Mouse (Mus musculus): ENCODE measurements around the gene H2afz. TPM values are rescaled to one million over a fixed set of nuclear protein-coding genes. Genes with fewer than 3 reads are reported as not detected.

The H2afz gene
- polyA plus RNA-seq (2015; fragmentation: Nextera tagmentation; extraction: Ambion mirVana), result 1,422 and 1,532 TPM in 2 replicates

- peak; percentile 96 for ATAC-seq (replicated peaks)
- H3K27me3 ChIP-seq, result no peaks in the 10 kb centered on the region
- WGBS, result under 1% methylated on average over 95 of the region's 115 CpGs
- H3K9ac ChIP-seq (replicated peaks), result peak within 1 kb of the TSS; percentile 76
- H3K9me3 ChIP-seq, result no peaks in the 10 kb centered on the region
- peak within 1 kb of the TSS; percentile 59 for H3K4me2 ChIP-seq (replicated peaks)
- peak within 1 kb of the TSS; percentile 67 for H3K4me3 ChIP-seq
- H3K36me3 ChIP-seq, result peaks cover 2% of the 10 kb centered on the region; the same call in 1 of the 2 replicates
- H3K4me1 ChIP-seq, result peaks cover 29% of the 10 kb centered on the region
- H3K27ac ChIP-seq (replicated peaks), result peak within 1 kb of the TSS; percentile 94
Observed at GRCm38 (mm10) chr3:137864124-137864987, at the start of gene H2afz. Gene H2afz (plus strand): TSS chr3:137864487.

DNA sequence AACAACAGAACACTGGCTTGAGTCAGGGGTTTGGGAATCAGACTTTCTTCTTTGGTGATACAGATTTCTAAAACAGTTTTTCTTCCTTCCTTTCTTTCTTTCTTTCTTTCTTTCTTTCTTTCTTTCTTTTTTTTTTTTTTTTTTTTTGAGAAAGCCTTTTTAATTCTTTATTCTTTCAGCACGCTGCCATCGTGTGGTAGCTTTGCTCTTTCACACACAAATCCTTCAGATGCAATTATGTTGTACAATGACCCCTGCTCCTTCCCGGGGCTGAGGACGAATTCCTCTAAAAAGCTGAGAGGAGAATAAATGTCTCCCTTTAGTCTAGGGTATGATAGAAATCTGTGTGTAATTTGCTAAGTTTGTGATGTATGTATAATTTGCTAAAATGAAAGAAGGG, 45.6 kb upstream of the H2afz start:
- Histone ChIP-seq H3K9me3 (no peaks in the 10 kb centered on the region), H3K4me3 (no peak overlapping the region), H3K9ac (replicated peaks) (no peak overlapping the region), H3K27me3 (no peaks in the 10 kb centered on the region), H3K4me1 (no peaks in the 10 kb centered on the region), H3K4me2 (replicated peaks) (no peak overlapping the region), H3K27ac (replicated peaks) (no peak overlapping the region), H3K36me3 (no peaks in the 10 kb centered on the region)
- ATAC-seq (replicated peaks), result no peak
- under 1% methylated on average over 4 of the region's 4 CpGs for WGBS

- Histone ChIP-seq H3K4me2 (replicated peaks) (no peak overlapping the region), H3K9me3 (no peaks in the 10 kb centered on the region), H3K9ac (replicated peaks) (no peak overlapping the region), H3K36me3 (no peaks in the 10 kb centered on the region), H3K4me1 (no peaks in the 10 kb centered on the region), H3K4me3 (no peak overlapping the region), H3K27ac (replicated peaks) (no peak overlapping the region), H3K27me3 (no peaks in the 10 kb centered on the region)
- no peak for ATAC-seq (replicated peaks)
- WGBS, result 66% methylated on average over 6 of the region's 6 CpGs
Observed at GRCm38 (mm10) chr3:137820688-137821467, 43.4 kb upstream of the H2afz start.

DNA sequence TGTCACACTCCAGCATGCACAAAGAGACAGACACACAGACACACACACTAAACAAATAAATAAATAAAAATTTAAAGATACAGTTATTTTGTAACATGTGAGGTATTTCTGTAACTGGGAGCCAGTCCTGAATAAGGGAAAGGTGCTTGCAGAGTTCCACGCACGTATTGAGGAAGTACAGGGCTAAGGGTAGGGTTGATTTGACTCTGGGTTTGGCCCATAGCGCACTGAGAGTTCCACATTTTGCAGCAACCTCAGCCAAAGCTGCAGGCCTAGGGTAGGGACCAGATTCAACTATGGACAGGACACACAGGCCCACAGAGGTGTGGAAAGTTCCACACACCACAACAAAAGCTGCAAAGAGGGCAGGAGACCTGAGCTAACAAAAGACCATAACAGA, 41.0 kb upstream of the H2afz start:
- 95% methylated on average over 3 of the region's 3 CpGs for WGBS
- no peak for ATAC-seq (replicated peaks)
- H3K27me3 ChIP-seq, result no peaks in the 10 kb centered on the region
- no peak overlapping the region for H3K4me2 ChIP-seq (replicated peaks)
- no peaks in the 10 kb centered on the region for H3K9me3 ChIP-seq
- no peaks in the 10 kb centered on the region for H3K4me1 ChIP-seq
- no peak overlapping the region for H3K27ac ChIP-seq (replicated peaks)
- H3K36me3 ChIP-seq, result no peaks in the 10 kb centered on the region
- no peak overlapping the region for H3K9ac ChIP-seq (replicated peaks)
- H3K4me3 ChIP-seq, result no peak overlapping the region

DNA sequence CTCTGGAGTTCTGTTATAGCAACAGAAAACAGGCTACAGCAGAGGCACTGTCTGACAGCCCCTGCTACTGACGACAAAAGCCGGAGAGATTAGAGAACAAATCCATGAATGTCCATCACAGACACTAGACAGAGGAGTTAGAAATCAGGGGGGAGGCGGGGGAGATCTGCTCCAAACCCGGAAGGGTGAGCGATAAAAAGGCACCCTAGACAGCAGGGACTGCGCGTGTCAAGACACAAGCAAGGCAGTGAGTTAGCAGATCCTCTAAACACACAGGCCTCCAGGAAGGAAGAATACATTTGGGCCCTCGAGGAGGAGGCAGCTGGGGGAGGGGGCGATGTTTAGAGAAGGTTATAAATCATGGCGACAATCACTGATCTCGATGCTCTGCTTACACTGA, 36.6 kb upstream of the H2afz start:
- 49% methylated on average over 11 of the region's 11 CpGs for WGBS
- Histone ChIP-seq H3K4me3 (no peak overlapping the region), H3K4me1 (no peaks in the 10 kb centered on the region), H3K9ac (replicated peaks) (no peak overlapping the region), H3K36me3 (no peaks in the 10 kb centered on the region), H3K9me3 (no peaks in the 10 kb centered on the region), H3K27me3 (no peaks in the 10 kb centered on the region), H3K27ac (replicated peaks) (no peak overlapping the region), H3K4me2 (replicated peaks) (no peak overlapping the region)
- no peak for ATAC-seq (replicated peaks)

DNA sequence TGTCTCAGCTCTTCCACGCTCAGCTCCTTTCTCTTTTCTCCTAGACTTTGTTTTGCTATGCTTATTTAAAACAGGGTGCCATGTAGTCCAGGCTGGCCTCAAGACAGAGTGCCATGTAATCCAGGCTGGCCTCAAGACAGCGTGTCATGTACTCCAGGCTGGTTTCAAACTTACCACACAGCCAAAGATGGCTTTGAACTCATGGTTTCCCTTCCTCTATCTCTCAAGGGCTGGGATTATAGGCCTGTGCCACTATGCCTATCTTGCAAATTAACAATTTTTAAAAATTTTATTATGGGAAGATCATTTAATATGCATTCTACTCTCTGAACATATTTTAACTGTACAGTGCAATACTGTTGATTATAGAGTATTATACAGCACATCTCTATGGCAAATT, 33.1 kb upstream of the H2afz start:
- H3K27ac ChIP-seq (replicated peaks), result no peak overlapping the region
- no peak for ATAC-seq (replicated peaks)
- no peak overlapping the region for H3K4me2 ChIP-seq (replicated peaks)
- no peaks in the 10 kb centered on the region for H3K9me3 ChIP-seq
- WGBS, result 86% methylated on average over 2 of the region's 2 CpGs
- no peak overlapping the region for H3K4me3 ChIP-seq
- no peaks in the 10 kb centered on the region for H3K4me1 ChIP-seq
- H3K27me3 ChIP-seq, result no peaks in the 10 kb centered on the region
- no peak overlapping the region for H3K9ac ChIP-seq (replicated peaks)
- H3K36me3 ChIP-seq, result no peaks in the 10 kb centered on the region

- Histone ChIP-seq H3K4me3 (no peak overlapping the region), H3K27ac (replicated peaks) (no peak overlapping the region), H3K9me3 (no peaks in the 10 kb centered on the region), H3K36me3 (no peaks in the 10 kb centered on the region), H3K27me3 (no peaks in the 10 kb centered on the region), H3K9ac (replicated peaks) (no peak overlapping the region), H3K4me2 (replicated peaks) (no peak overlapping the region), H3K4me1 (no peaks in the 10 kb centered on the region)
- ATAC-seq (replicated peaks), result no peak
Observed at GRCm38 (mm10) chr3:137833128-137833527, 31.2 kb upstream of the H2afz start.

DNA sequence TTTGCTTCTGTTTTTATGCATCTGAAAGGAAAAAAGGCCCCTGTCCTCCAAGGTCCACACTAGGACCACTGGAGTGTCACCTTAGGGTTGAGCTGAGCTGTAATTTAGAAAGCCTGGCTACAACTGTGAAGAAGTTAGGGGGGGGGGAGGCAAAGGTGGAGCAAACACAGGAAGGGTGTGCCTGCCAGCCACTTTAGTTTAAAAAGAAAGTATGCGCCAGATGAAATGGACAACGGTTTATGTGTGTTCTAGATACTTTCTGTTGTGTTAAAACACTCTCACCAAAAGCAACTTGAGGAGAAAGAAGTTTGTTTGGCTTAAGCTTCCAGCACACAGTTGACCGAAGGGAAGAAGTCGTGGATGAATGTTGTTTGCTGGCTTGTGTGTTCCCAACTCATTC, 30.6 kb upstream of the H2afz start:
- H3K4me2 ChIP-seq (replicated peaks), result no peak overlapping the region
- H3K9me3 ChIP-seq, result no peaks in the 10 kb centered on the region
- no peaks in the 10 kb centered on the region for H3K4me1 ChIP-seq
- no peaks in the 10 kb centered on the region for H3K27me3 ChIP-seq
- H3K9ac ChIP-seq (replicated peaks), result no peak overlapping the region
- H3K36me3 ChIP-seq, result no peaks in the 10 kb centered on the region
- WGBS, result 84% methylated on average over 4 of the region's 4 CpGs
- no peak overlapping the region for H3K4me3 ChIP-seq
- H3K27ac ChIP-seq (replicated peaks), result no peak overlapping the region
- no peak for ATAC-seq (replicated peaks)

DNA sequence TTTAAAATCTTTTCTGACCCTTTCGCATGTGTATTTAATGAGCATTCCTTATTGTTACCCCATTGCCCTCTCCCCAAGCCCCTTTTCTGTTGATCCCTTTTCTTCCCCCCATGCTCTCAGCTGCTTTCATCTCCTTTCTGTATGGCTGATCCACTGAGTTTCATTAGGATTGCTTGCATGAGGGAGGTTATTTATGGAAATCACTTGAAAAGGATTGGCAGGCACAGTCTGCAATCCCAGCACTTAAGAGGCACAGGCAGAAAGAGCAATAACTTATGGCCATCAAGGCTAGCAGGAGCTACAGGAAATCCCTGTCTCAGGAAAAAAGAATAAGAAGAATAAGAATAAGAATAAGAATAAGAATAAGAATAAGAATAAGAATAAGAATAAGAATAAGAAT, 27.7 kb upstream of the H2afz start:
- no peak for ATAC-seq (replicated peaks)
- WGBS, result 18% methylated on average over 1 of the region's 1 CpGs
- Histone ChIP-seq H3K4me3 (no peak overlapping the region), H3K27ac (replicated peaks) (no peak overlapping the region), H3K4me2 (replicated peaks) (no peak overlapping the region), H3K9me3 (no peaks in the 10 kb centered on the region), H3K36me3 (no peaks in the 10 kb centered on the region), H3K9ac (replicated peaks) (no peak overlapping the region), H3K4me1 (no peaks in the 10 kb centered on the region), H3K27me3 (no peaks in the 10 kb centered on the region)

GRCm38 (mm10) chr3:137838160-137838559, 26.1 kb upstream of the H2afz start:
- Histone ChIP-seq H3K4me3 (no peak overlapping the region), H3K4me2 (replicated peaks) (no peak overlapping the region), H3K9me3 (no peaks in the 10 kb centered on the region), H3K27me3 (no peaks in the 10 kb centered on the region), H3K4me1 (no peaks in the 10 kb centered on the region), H3K27ac (replicated peaks) (no peak overlapping the region), H3K36me3 (no peaks in the 10 kb centered on the region), H3K9ac (replicated peaks) (no peak overlapping the region)
- ATAC-seq (replicated peaks), result no peak

DNA sequence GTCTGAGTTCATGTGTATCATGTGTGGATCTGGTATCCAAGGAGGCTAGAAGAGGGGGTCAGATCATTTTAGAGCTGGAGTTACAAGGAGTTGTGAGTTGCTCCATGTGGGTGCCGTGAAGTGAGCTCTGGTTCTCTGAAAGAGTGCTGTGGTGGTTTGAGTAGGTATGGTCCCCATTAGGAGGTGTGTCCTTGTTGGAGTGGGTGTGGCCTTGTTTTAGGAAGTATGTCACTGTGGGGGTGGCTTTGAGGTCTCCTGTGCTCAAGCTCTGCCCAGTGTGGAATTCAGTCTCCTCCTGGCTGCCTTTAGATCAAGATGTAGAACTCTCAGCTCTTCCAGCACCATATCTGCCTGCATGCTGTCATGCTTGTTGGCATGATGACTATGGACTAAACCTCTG, 21.3 kb upstream of the H2afz start:
- H3K9me3 ChIP-seq, result no peaks in the 10 kb centered on the region
- ATAC-seq (replicated peaks), result no peak
- H3K4me2 ChIP-seq (replicated peaks), result no peak overlapping the region
- H3K4me3 ChIP-seq, result no peak overlapping the region
- H3K4me1 ChIP-seq, result no peaks in the 10 kb centered on the region
- H3K9ac ChIP-seq (replicated peaks), result no peak overlapping the region
- WGBS, result 91% methylated on average over 1 of the region's 1 CpGs
- H3K36me3 ChIP-seq, result no peaks in the 10 kb centered on the region
- no peak overlapping the region for H3K27ac ChIP-seq (replicated peaks)
- no peaks in the 10 kb centered on the region for H3K27me3 ChIP-seq

- H3K9ac ChIP-seq (replicated peaks), result no peak overlapping the region
- ATAC-seq (replicated peaks), result no peak
- H3K36me3 ChIP-seq, result no peaks in the 10 kb centered on the region
- no peak overlapping the region for H3K4me3 ChIP-seq
- WGBS, result 84% methylated on average over 3 of the region's 3 CpGs
- no peak overlapping the region for H3K27ac ChIP-seq (replicated peaks)
- H3K4me1 ChIP-seq, result no peaks in the 10 kb centered on the region
- H3K9me3 ChIP-seq, result no peaks in the 10 kb centered on the region
- H3K4me2 ChIP-seq (replicated peaks), result no peak overlapping the region
- no peaks in the 10 kb centered on the region for H3K27me3 ChIP-seq
Observed at GRCm38 (mm10) chr3:137844263-137844662, 20.0 kb upstream of the H2afz start.
